Comparison of ENCODE assay signal across 8 mouse cellular contexts in the genomic region with DNA sequence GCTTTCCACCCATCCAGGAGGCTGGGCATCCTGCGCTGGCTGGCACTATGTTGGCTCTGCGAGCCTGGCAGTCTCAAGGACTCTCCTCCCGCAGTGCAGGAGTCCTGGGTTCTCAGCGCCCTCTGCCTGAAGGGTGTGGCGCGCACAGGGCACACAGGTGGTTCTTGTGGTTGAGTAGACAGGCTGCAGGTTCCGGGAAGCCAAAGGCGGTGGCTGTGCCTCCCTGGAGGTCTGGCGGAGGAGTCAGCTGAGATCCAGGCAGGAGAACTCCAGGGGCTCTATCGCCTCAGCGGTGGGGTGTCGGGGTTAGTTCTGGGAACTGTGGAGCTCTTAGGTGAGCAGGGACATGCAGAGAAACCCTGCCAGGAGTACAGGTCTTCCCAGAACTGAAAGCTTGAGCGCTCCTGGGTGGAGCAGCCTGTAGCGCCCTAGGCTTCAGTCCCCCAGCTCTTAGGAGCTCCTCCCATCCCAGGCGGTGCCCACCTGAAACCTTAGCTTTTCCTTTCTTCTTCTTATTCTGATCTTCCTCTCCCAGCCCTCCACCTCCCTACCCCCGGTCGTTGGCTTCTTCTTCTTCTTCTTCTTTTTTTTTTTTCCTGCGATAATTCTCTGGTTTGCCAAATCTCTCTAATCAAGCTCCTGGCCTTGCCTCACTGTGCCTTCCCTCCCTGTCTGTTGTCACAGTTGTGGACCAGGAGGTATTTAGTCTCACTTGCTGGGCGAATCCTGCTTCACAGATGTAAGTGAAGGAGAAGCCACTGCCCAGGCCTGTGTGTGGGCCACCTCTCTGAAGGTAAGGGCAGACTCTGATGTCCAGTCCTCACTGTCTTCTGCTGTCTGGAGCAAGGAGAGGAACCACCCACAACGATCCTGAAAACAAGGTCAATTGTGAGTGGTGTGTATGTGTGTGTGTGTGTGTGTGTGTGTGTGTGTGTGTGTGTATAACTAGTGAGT. TPM values are rescaled to one million over a fixed set of nuclear protein-coding genes. Genes with fewer than 3 reads are reported as not detected.
A peak's percentile ranks its signal among the peaks of the same experiment; 100 is the strongest.
DNase-seq lines count a peak whose midpoint lies in the region; ATAC-seq lines count a peak whose summit lies in the region.

A gene (plus strand): TSS at position 76 of the 954 bp plus-strand sequence.

- no peak within 1 kb of the TSS for H3K27ac ChIP-seq in embryonic facial prominence, embryonic 13.5 days
- H3K27ac ChIP-seq in limb, embryonic 15.5 days: no peak within 1 kb of the TSS
- no peak within 1 kb of the TSS for H3K27ac ChIP-seq in forebrain, embryonic 13.5 days

- peak within 1 kb of the TSS; percentile 36 for H3K4me2 ChIP-seq in embryonic facial prominence, embryonic 13.5 days
- H3K4me2 ChIP-seq in limb, embryonic 15.5 days: 0 out of 2 replicates have a peak within 1 kb of the TSS, but pooled peaks have one; percentile 5
- H3K4me2 ChIP-seq in forebrain, embryonic 13.5 days: no peak within 1 kb of the TSS

- DNase-seq in adrenal gland, postnatal 36 days: peak; percentile 3 to 5
- DNase-seq in adrenal gland, adult (ENCODE audit: inconsistent age in 2 of 2, low spot score in 1 of 2): no peak
- DNase-seq in ovary, postnatal 36 days (ENCODE audit: low spot score): peak; percentile 49
- DNase-seq in cerebellum, adult 11-12 months: no peak
- DNase-seq in frontal cortex, postnatal 10 days (ENCODE audit: low spot score in 2 of 2): no peak

- no peaks in the 10 kb centered on the region for H3K9me3 ChIP-seq in embryonic facial prominence, embryonic 13.5 days
- H3K9me3 ChIP-seq in limb, embryonic 15.5 days: no peaks in the 10 kb centered on the region
- H3K9me3 ChIP-seq in forebrain, embryonic 13.5 days (replicated peaks): no peaks in the 10 kb centered on the region

- no peaks in the 10 kb centered on the region for H3K4me1 ChIP-seq in embryonic facial prominence, embryonic 13.5 days
- peaks cover 4% of the 10 kb centered on the region; the same call in 1 of the 2 replicates for H3K4me1 ChIP-seq in limb, embryonic 15.5 days
- H3K4me1 ChIP-seq in forebrain, embryonic 13.5 days: no peaks in the 10 kb centered on the region

- H3K4me3 ChIP-seq in embryonic facial prominence, embryonic 13.5 days: no peak within 1 kb of the TSS
- H3K4me3 ChIP-seq in limb, embryonic 15.5 days: no peak within 1 kb of the TSS
- no peak within 1 kb of the TSS for H3K4me3 ChIP-seq in forebrain, embryonic 13.5 days

- 0 out of 2 replicates have a peak within 1 kb of the TSS, but pooled peaks have one; percentile 27 for H3K9ac ChIP-seq in embryonic facial prominence, embryonic 13.5 days
- H3K9ac ChIP-seq in limb, embryonic 15.5 days: no peak within 1 kb of the TSS
- no peak within 1 kb of the TSS for H3K9ac ChIP-seq in forebrain, embryonic 13.5 days

- no peaks in the 10 kb centered on the region; the same call in 1 of the 2 replicates for H3K27me3 ChIP-seq in embryonic facial prominence, embryonic 13.5 days
- H3K27me3 ChIP-seq in limb, embryonic 15.5 days: no peaks in the 10 kb centered on the region
- no peaks in the 10 kb centered on the region for H3K27me3 ChIP-seq in forebrain, embryonic 13.5 days

- no peaks in the 10 kb centered on the region for H3K36me3 ChIP-seq in embryonic facial prominence, embryonic 13.5 days
- no peaks in the 10 kb centered on the region for H3K36me3 ChIP-seq in limb, embryonic 15.5 days
- no peaks in the 10 kb centered on the region for H3K36me3 ChIP-seq in forebrain, embryonic 13.5 days (ENCODE audit: poor library complexity, severe bottlenecking)

- WGBS in embryonic facial prominence, embryonic 13.5 days: 37% methylated on average over 20 of the region's 20 CpGs
- WGBS in limb, embryonic 15.5 days: 42% methylated on average over 20 of the region's 20 CpGs
- 54% methylated on average over 20 of the region's 20 CpGs for WGBS in forebrain, embryonic 13.5 days

- no peak for ATAC-seq in embryonic facial prominence, embryonic 13.5 days (ENCODE audit: insufficient number of reproducible peaks, insufficient read depth, low FRiP score, low TSS enrichment, low read depth)
- no peak for ATAC-seq in limb, embryonic 15.5 days (ENCODE audit: insufficient number of reproducible peaks, low FRiP score, low TSS enrichment, low read depth)
- no peak for ATAC-seq in forebrain, embryonic 13.5 days

RNA-seq across cellular contexts. Expression of the gene that starts here (rescaled TPM):
- total RNA-seq in adrenal gland, postnatal 36 days (2021): under 1 TPM in 1 of 2 experiments, not detected in 1; 0.46 TPM
- polyA plus RNA-seq in embryonic facial prominence, embryonic 13.5 days (2015; fragmentation: Nextera tagmentation; extraction: Ambion mirVana): 0.14 TPM in 1 of 2 replicates, not detected in the other
- polyA plus RNA-seq in limb, embryonic 15.5 days (2015; fragmentation: Nextera tagmentation; extraction: Ambion mirVana): 0.41 and 0.65 TPM in 2 replicates
- not detected in 2 replicates for polyA plus RNA-seq in forebrain, embryonic 13.5 days (2015; fragmentation: Nextera tagmentation; extraction: Ambion mirVana)

Comparison
In these comparisons a context has a peak if more than half of its experiments do, and no peak if none do; other contexts are left out.
1. Peak in DNase-seq in adrenal gland, postnatal 36 days; RNA of the gene not detected or under 1 TPM.